Mouse (Mus musculus) urinary bladder, postnatal 25 days (tissue): ENCODE measurements at regions not wholly inside any gene's neighbourhood (a gene's known extent, or its start where the extent isn't known, plus 50 kb on each side); places are given as distances from the start of the nearest gene placed in this dataset.

ENCODE experiments used
- DNase-seq: peaks from one replicate; pipeline ENCODE4 v3.0.0; 2022; ENCODE audit warnings: low spot score

- no peak for DNase-seq
These were observed 133.1 kb downstream of the Tgfb2 start for GRCm38 (mm10) chr1:186572651-186573050.

GRCm38 (mm10) chr1:186572092-186572491, 133.7 kb downstream of the Tgfb2 start:
- no peak for DNase-seq

GRCm38 (mm10) chr1:186568496-186568895, 137.3 kb downstream of the Tgfb2 start:
- no peak for DNase-seq

- no peak for DNase-seq
These were observed 137.7 kb downstream of the Tgfb2 start for GRCm38 (mm10) chr1:186568076-186568475.

- no peak for DNase-seq
These were observed 138.5 kb downstream of the Tgfb2 start for GRCm38 (mm10) chr1:186567136-186567826.

- no peak for DNase-seq
These were observed 143.8 kb downstream of the Tgfb2 start for GRCm38 (mm10) chr1:186562027-186562426.

GRCm38 (mm10) chr1:186555441-186555975, 150.3 kb downstream of the Tgfb2 start:
- no peak for DNase-seq

- DNase-seq, result no peak
These were observed 151.2 kb downstream of the Tgfb2 start for GRCm38 (mm10) chr1:186554520-186555010.

GRCm38 (mm10) chr1:186552689-186553088, 153.1 kb downstream of the Tgfb2 start:
- no peak for DNase-seq

- no peak for DNase-seq
These were observed 155.4 kb downstream of the Tgfb2 start for GRCm38 (mm10) chr1:186550265-186550885.

- no peak for DNase-seq
These were observed 156.6 kb downstream of the Tgfb2 start for GRCm38 (mm10) chr1:186549207-186549606.

GRCm38 (mm10) chr1:186546386-186547185, 159.2 kb downstream of the Tgfb2 start:
- DNase-seq, result no peak

GRCm38 (mm10) chr1:186540070-186540469, 165.7 kb downstream of the Tgfb2 start:
- no peak for DNase-seq

GRCm38 (mm10) chr1:186538233-186538632, 167.6 kb downstream of the Tgfb2 start:
- no peak for DNase-seq

GRCm38 (mm10) chr1:186515976-186516375, 189.8 kb downstream of the Tgfb2 start:
- DNase-seq, result no peak

GRCm38 (mm10) chr1:186515071-186515470, 190.7 kb downstream of the Tgfb2 start:
- no peak for DNase-seq

- DNase-seq, result no peak
These were observed 191.9 kb downstream of the Tgfb2 start for GRCm38 (mm10) chr1:186513861-186514260.

- no peak for DNase-seq
These were observed 195.3 kb downstream of the Tgfb2 start for GRCm38 (mm10) chr1:186510531-186510930.

- no peak for DNase-seq
These were observed 197.4 kb downstream of the Tgfb2 start for GRCm38 (mm10) chr1:186508358-186508757.

- no peak for DNase-seq
These were observed 197.8 kb downstream of the Tgfb2 start for GRCm38 (mm10) chr1:186507956-186508355.

- DNase-seq, result no peak
These were observed 199.3 kb downstream of the Tgfb2 start for GRCm38 (mm10) chr1:186506517-186506916.

- DNase-seq, result no peak
These were observed 199.9 kb downstream of the Tgfb2 start for GRCm38 (mm10) chr1:186505912-186506311.
